Mouse (Mus musculus): ENCODE data around the gene Stard7. TPM values are rescaled to one million over a fixed set of nuclear protein-coding genes. Genes with fewer than 3 reads are reported as not detected.

Gene Stard7
- 58.8 and 59.4 TPM in 2 replicates for polyA plus RNA-seq (2015; fragmentation: Nextera tagmentation; extraction: Ambion mirVana)

- Histone ChIP-seq H3K4me3 (replicated peaks; ENCODE audit: low read length) (peak within 1 kb of the TSS; percentile 72), H3K36me3 (ENCODE audit: control insufficient read depth, insufficient read depth, low read length) (no peaks in the 10 kb centered on the region), H3K27me3 (ENCODE audit: control insufficient read depth, insufficient read depth, low read length) (no peaks in the 10 kb centered on the region), H3K9ac (ENCODE audit: low read length) (peak within 1 kb of the TSS; percentile 85), H3K4me2 (ENCODE audit: low read depth, low read length) (peak within 1 kb of the TSS; percentile 79), H3K27ac (ENCODE audit: low read length) (peak within 1 kb of the TSS; percentile 95), H3K9me3 (replicated peaks; ENCODE audit: control insufficient read depth, low read length) (no peaks in the 10 kb centered on the region), H3K4me1 (ENCODE audit: control insufficient read depth, insufficient read depth, low read length) (peaks cover 6% of the 10 kb centered on the region)
- peak; percentile 98 for ATAC-seq (ENCODE audit: insufficient read depth, low FRiP score)
- under 1% methylated on average over 49 of the region's 49 CpGs for WGBS
These were observed at the start of gene Stard7 for GRCm38 (mm10) chr2:127269491-127270299. Gene Stard7 (plus strand): TSS chr2:127270218.

GRCm38 (mm10) chr2:127225261-127225660 lies 44.8 kb upstream of the Stard7 start:
- no peaks in the 10 kb centered on the region for H3K4me1 ChIP-seq (ENCODE audit: control insufficient read depth, insufficient read depth, low read length)
- peaks cover 52% of the 10 kb centered on the region for H3K36me3 ChIP-seq (ENCODE audit: control insufficient read depth, insufficient read depth, low read length)
- H3K27me3 ChIP-seq (ENCODE audit: control insufficient read depth, insufficient read depth, low read length): no peaks in the 10 kb centered on the region
- no peak overlapping the region for H3K27ac ChIP-seq (ENCODE audit: low read length)
- WGBS: 98% methylated on average over 3 of the region's 3 CpGs
- H3K4me2 ChIP-seq (ENCODE audit: low read depth, low read length): no peak overlapping the region
- no peak overlapping the region for H3K9ac ChIP-seq (ENCODE audit: low read length)
- no peak for ATAC-seq (ENCODE audit: insufficient read depth, low FRiP score)
- no peaks in the 10 kb centered on the region for H3K9me3 ChIP-seq (replicated peaks; ENCODE audit: control insufficient read depth, low read length)
- H3K4me3 ChIP-seq (replicated peaks; ENCODE audit: low read length): no peak overlapping the region

GRCm38 (mm10) chr2:127237897-127238610 lies 32.0 kb upstream of the Stard7 start:
- Histone ChIP-seq H3K4me2 (ENCODE audit: low read depth, low read length) (no peak overlapping the region), H3K9me3 (replicated peaks; ENCODE audit: control insufficient read depth, low read length) (no peaks in the 10 kb centered on the region), H3K4me3 (replicated peaks; ENCODE audit: low read length) (no peak overlapping the region), H3K36me3 (ENCODE audit: control insufficient read depth, insufficient read depth, low read length) (peaks cover 26% of the 10 kb centered on the region), H3K9ac (ENCODE audit: low read length) (no peak overlapping the region), H3K4me1 (ENCODE audit: control insufficient read depth, insufficient read depth, low read length) (no peaks in the 10 kb centered on the region), H3K27ac (ENCODE audit: low read length) (no peak overlapping the region), H3K27me3 (ENCODE audit: control insufficient read depth, insufficient read depth, low read length) (no peaks in the 10 kb centered on the region)
- 90% methylated on average over 11 of the region's 11 CpGs for WGBS
- no peak for ATAC-seq (ENCODE audit: insufficient read depth, low FRiP score)

- Histone ChIP-seq H3K4me1 (ENCODE audit: control insufficient read depth, insufficient read depth, low read length) (no peaks in the 10 kb centered on the region), H3K4me3 (replicated peaks; ENCODE audit: low read length) (no peak overlapping the region)
These were observed 30.0 kb upstream of the Stard7 start for GRCm38 (mm10) chr2:127240065-127240464.

DNA sequence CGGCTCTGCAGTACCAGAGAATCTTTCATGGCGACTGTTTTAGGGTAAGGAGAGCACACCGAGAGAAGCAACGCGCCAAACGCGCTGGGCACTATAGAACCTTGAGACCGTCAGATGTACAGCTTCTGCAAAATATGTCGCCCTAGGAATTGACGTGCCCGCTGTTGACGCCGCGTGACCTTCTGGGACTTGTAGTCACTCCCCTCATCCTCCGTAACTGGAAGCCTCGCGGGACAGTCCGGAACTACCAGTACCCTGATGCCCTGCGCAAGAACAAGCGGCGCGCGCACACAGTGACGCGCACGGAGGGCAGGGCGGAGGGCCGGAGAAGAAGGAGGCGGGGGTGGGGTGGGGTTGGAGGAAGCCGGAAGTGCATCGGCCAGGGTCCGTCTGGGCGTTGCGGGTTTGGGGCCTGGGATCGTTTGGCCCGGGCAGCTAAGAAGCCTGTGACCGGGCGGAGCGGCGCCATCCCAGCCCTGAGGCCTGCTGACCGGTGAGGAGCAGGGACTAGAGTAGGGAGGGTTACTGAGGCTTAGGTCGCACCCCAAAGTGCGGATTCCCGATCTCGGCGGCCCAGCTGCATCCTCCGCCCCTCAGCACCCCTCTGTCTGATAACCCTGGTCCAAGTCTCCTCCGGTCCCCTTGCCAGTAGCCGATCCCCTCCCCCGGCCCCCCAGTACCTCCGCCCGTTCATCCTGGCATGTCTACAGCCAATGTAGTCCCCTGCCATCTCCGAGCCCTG lies 22.3 kb upstream of the Stard7 start, which contains the start of the genes Ciao1 and Tmem127:
Gene Ciao1, minus strand, starts transcription at position 225 of the 742 bp plus-strand sequence.
Gene Tmem127, plus strand, starts transcription at position 317 of the 742 bp plus-strand sequence.
- Histone ChIP-seq H3K4me1 (ENCODE audit: control insufficient read depth, insufficient read depth, low read length) (peaks cover 23% of the 10 kb centered on the region), H3K4me3 (replicated peaks; ENCODE audit: low read length) (peak within 1 kb of the TSS; percentile 93), H3K36me3 (ENCODE audit: control insufficient read depth, insufficient read depth, low read length) (peaks cover 7% of the 10 kb centered on the region), H3K9me3 (replicated peaks; ENCODE audit: control insufficient read depth, low read length) (no peaks in the 10 kb centered on the region), H3K27ac (ENCODE audit: low read length) (peak within 1 kb of the TSS; percentile 78), H3K4me2 (ENCODE audit: low read depth, low read length) (peak within 1 kb of the TSS; percentile 91), H3K9ac (ENCODE audit: low read length) (peak within 1 kb of the TSS; percentile 90), H3K27me3 (ENCODE audit: control insufficient read depth, insufficient read depth, low read length) (no peaks in the 10 kb centered on the region)
- ATAC-seq (ENCODE audit: insufficient read depth, low FRiP score): peak; percentile 99
- WGBS: under 1% methylated on average over 53 of the region's 53 CpGs

More at GRCm38 (mm10) chr2:127240065-127240464, 30.0 kb upstream of the Stard7 start:
- no peak for ATAC-seq (ENCODE audit: insufficient read depth, low FRiP score)
- 93% methylated on average over 2 of the region's 2 CpGs for WGBS
- Histone ChIP-seq H3K27ac (ENCODE audit: low read length) (no peak overlapping the region), H3K9me3 (replicated peaks; ENCODE audit: control insufficient read depth, low read length) (no peaks in the 10 kb centered on the region), H3K9ac (ENCODE audit: low read length) (no peak overlapping the region), H3K27me3 (ENCODE audit: control insufficient read depth, insufficient read depth, low read length) (no peaks in the 10 kb centered on the region), H3K36me3 (ENCODE audit: control insufficient read depth, insufficient read depth, low read length) (peaks cover 30% of the 10 kb centered on the region), H3K4me2 (ENCODE audit: low read depth, low read length) (no peak overlapping the region)

GRCm38 (mm10) chr2:127248334-127249004 lies 21.5 kb upstream of the Stard7 start:
- Histone ChIP-seq H3K27ac (ENCODE audit: low read length) (peak overlapping the region; percentile 78), H3K36me3 (ENCODE audit: control insufficient read depth, insufficient read depth, low read length) (peaks cover 7% of the 10 kb centered on the region), H3K4me2 (ENCODE audit: low read depth, low read length) (peak overlapping the region; percentile 84), H3K4me1 (ENCODE audit: control insufficient read depth, insufficient read depth, low read length) (peaks cover 23% of the 10 kb centered on the region), H3K4me3 (replicated peaks; ENCODE audit: low read length) (peak overlapping the region; percentile 93), H3K9me3 (replicated peaks; ENCODE audit: control insufficient read depth, low read length) (no peaks in the 10 kb centered on the region), H3K27me3 (ENCODE audit: control insufficient read depth, insufficient read depth, low read length) (no peaks in the 10 kb centered on the region), H3K9ac (ENCODE audit: low read length) (peak overlapping the region; percentile 89)
- peak; percentile 52 for ATAC-seq (ENCODE audit: insufficient read depth, low FRiP score)
- under 1% methylated on average over 39 of the region's 39 CpGs for WGBS

DNA sequence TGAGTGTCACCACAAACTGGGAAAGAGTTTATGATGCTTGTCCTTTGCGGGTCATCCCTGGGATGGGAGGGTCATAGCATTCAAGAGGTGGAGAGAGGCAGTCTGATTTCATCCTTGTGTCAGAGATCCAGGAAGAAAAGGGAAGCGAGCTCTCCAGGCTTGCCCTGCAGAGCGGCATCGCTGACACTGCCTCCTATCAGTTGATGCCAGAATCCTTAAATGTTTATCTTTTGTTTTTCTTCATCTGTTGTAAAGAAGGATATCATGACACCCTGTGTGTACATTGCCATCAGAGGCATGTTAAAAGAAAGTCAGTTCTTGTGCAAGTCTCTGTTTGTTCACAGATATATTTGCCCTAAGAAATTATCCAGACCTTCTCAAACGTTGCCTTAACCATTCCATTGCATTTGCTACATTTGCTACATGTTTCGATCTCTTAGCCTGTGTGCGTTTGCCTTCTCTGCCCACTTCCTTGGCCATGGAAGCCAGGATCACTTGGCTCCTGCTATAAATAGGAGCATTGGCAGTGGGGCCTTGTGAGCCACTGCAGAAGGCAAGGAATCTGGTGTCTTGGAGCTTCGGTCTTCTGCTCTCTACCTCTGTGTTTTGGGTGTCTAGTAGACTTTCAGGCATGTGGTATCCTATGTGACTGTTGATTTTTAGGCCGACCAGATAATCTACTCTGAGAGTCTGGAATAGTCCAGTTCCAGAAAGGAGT lies 19.6 kb upstream of the Stard7 start:
- H3K9me3 ChIP-seq (replicated peaks; ENCODE audit: control insufficient read depth, low read length): no peaks in the 10 kb centered on the region
- H3K36me3 ChIP-seq (ENCODE audit: control insufficient read depth, insufficient read depth, low read length): 0 out of 2 replicates have a peak, but pooled peaks cover 3% of the 10 kb centered on the region
- 88% methylated on average over 9 of the region's 9 CpGs for WGBS
- no peak overlapping the region for H3K4me3 ChIP-seq (replicated peaks; ENCODE audit: low read length)
- H3K27ac ChIP-seq (ENCODE audit: low read length): no peak overlapping the region
- H3K4me1 ChIP-seq (ENCODE audit: control insufficient read depth, insufficient read depth, low read length): peaks cover 23% of the 10 kb centered on the region
- H3K9ac ChIP-seq (ENCODE audit: low read length): no peak overlapping the region
- H3K4me2 ChIP-seq (ENCODE audit: low read depth, low read length): no peak overlapping the region
- H3K27me3 ChIP-seq (ENCODE audit: control insufficient read depth, insufficient read depth, low read length): no peaks in the 10 kb centered on the region
- no peak for ATAC-seq (ENCODE audit: insufficient read depth, low FRiP score)

- Histone ChIP-seq H3K36me3 (ENCODE audit: control insufficient read depth, insufficient read depth, low read length) (no peaks in the 10 kb centered on the region), H3K4me2 (ENCODE audit: low read depth, low read length) (no peak overlapping the region), H3K9ac (ENCODE audit: low read length) (no peak overlapping the region), H3K4me3 (replicated peaks; ENCODE audit: low read length) (no peak overlapping the region), H3K9me3 (replicated peaks; ENCODE audit: control insufficient read depth, low read length) (no peaks in the 10 kb centered on the region), H3K27me3 (ENCODE audit: control insufficient read depth, insufficient read depth, low read length) (no peaks in the 10 kb centered on the region), H3K27ac (ENCODE audit: low read length) (no peak overlapping the region), H3K4me1 (ENCODE audit: control insufficient read depth, insufficient read depth, low read length) (peaks cover 23% of the 10 kb centered on the region)
- no peak for ATAC-seq (ENCODE audit: insufficient read depth, low FRiP score)
- 62% methylated on average over 3 of the region's 3 CpGs for WGBS
These were observed 18.6 kb upstream of the Stard7 start for GRCm38 (mm10) chr2:127251457-127251856.
